Mouse (Mus musculus): ENCODE data around the gene Mdm1.
A peak's percentile ranks its signal among the peaks of the same experiment; 100 is the strongest.
"Not testable (repeated sequence)": the region's sequence is repeated elsewhere in the genome, so short reads cannot be mapped to it uniquely, and the experiment has no call there.

Gene Mdm1

GRCm38 (mm10) chr10:118122441-118123162, 19.0 kb upstream of the Mdm1 start:
- DNase-seq (ENCODE audit: low read depth, low spot score): no peak

GRCm38 (mm10) chr10:118125236-118125635, 16.4 kb upstream of the Mdm1 start:
- no peak for DNase-seq (ENCODE audit: low read depth, low spot score)

GRCm38 (mm10) chr10:118125776-118126445, 15.7 kb upstream of the Mdm1 start:
- DNase-seq (ENCODE audit: low read depth, low spot score): no peak

- DNase-seq (ENCODE audit: low read depth, low spot score): no peak
Measured at GRCm38 (mm10) chr10:118129001-118129682, 12.5 kb upstream of the Mdm1 start.

- no peak for DNase-seq (ENCODE audit: low read depth, low spot score)
Measured at GRCm38 (mm10) chr10:118130016-118130415, 11.6 kb upstream of the Mdm1 start.

GRCm38 (mm10) chr10:118132993-118133392, 8.6 kb upstream of the Mdm1 start:
- no peak for DNase-seq (ENCODE audit: low read depth, low spot score)

GRCm38 (mm10) chr10:118138508-118138907, 3.1 kb upstream of the Mdm1 start:
- DNase-seq (ENCODE audit: low read depth, low spot score): no peak

- no peak for DNase-seq (ENCODE audit: low read depth, low spot score)
Measured at GRCm38 (mm10) chr10:118139837-118140570, 1.6 kb upstream of the Mdm1 start.

GRCm38 (mm10) chr10:118141884-118142801, 532 bp downstream of the Mdm1 start:
- peak; percentile 33 for DNase-seq (ENCODE audit: low read depth, low spot score)

- DNase-seq (ENCODE audit: low read depth, low spot score): no peak
Measured at GRCm38 (mm10) chr10:118149381-118149780, 7.8 kb downstream of the Mdm1 start.

- DNase-seq (ENCODE audit: low read depth, low spot score): no peak
Measured at GRCm38 (mm10) chr10:118150866-118151265, 9.3 kb downstream of the Mdm1 start.

GRCm38 (mm10) chr10:118155932-118156331, 14.3 kb downstream of the Mdm1 start:
- no peak for DNase-seq (ENCODE audit: low read depth, low spot score)

- no peak for DNase-seq (ENCODE audit: low read depth, low spot score)
Measured at GRCm38 (mm10) chr10:118161131-118161530, 19.5 kb downstream of the Mdm1 start.

- no peak for DNase-seq (ENCODE audit: low read depth, low spot score)
Measured at GRCm38 (mm10) chr10:118169212-118169611, 27.6 kb downstream of the Mdm1 start.

GRCm38 (mm10) chr10:118172416-118172815, 30.8 kb downstream of the Mdm1 start:
- no peak for DNase-seq (ENCODE audit: low read depth, low spot score)

GRCm38 (mm10) chr10:118172876-118173275, 31.3 kb downstream of the Mdm1 start:
- no peak for DNase-seq (ENCODE audit: low read depth, low spot score)

GRCm38 (mm10) chr10:118175542-118175941, 33.9 kb downstream of the Mdm1 start:
- not testable (repeated sequence) for DNase-seq (ENCODE audit: low read depth, low spot score)

- DNase-seq (ENCODE audit: low read depth, low spot score): no peak
Measured at GRCm38 (mm10) chr10:118178735-118179151, 37.1 kb downstream of the Mdm1 start.

- no peak for DNase-seq (ENCODE audit: low read depth, low spot score)
Measured at GRCm38 (mm10) chr10:118179265-118179664, 37.7 kb downstream of the Mdm1 start.

GRCm38 (mm10) chr10:118195150-118195549, 53.5 kb downstream of the Mdm1 start:
- not testable (repeated sequence) for DNase-seq (ENCODE audit: low read depth, low spot score)

GRCm38 (mm10) chr10:118204642-118205041, 63.0 kb downstream of the Mdm1 start, which contains the start of gene Il22:
Gene Il22 (plus strand): TSS chr10:118204942.
- DNase-seq (ENCODE audit: low read depth, low spot score): no peak
